Mouse (Mus musculus) layer of hippocampus, adult 9-11 months (tissue): ENCODE results near the gene Tor1aip2.

Experiments used
- DNase-seq: peaks from one replicate; pipeline ENCODE4 v3.0.0; 2022

The Tor1aip2 gene

GRCm38 (mm10) chr1:156112142-156112541 is 76.9 kb downstream of the Tor1aip2 start:
- DNase-seq: no peak

GRCm38 (mm10) chr1:156113884-156114499 is 78.8 kb downstream of the Tor1aip2 start:
- no peak for DNase-seq

- DNase-seq: no peak
Measured at GRCm38 (mm10) chr1:156116770-156117169, 81.6 kb downstream of the Tor1aip2 start.
